Comparison of ENCODE assay signal across 20 mouse cellular contexts in the genomic region with DNA sequence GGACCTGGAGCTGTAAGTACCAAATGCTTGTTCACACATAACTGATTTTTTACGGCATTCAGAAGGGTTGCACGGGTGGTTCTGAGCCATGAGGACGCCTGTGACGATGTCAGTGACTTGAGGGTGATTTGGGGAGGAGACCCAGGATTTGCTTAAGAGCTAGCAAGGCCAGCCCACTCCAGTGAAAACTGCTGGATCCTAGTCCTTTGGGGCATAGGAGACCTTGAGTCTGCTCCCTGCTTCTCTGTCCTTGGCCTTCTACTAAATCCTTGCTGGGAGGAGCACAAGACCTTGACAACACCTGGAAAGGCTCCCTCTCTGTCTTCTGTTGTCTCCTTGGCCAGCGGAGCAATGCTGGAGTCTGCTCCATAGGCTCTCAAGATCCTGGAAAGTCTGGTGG. TPM values are rescaled to one million over a fixed set of nuclear protein-coding genes. Genes with fewer than 3 reads are reported as not detected.
DNase-seq lines count a peak whose midpoint lies in the region; ATAC-seq and TF ChIP-seq lines count a peak whose summit lies in the region.
"Had no signal": no experiment of that assay in that cellular context is flagged by ENCODE, and none has a peak within 500 bp of the region (broad histone marks: within the 10 kb centered on the region; RNA-seq: fewer than 3 reads in every experiment).

No protein-coding gene starts in this region.

- intact Hi-C loops in gastrocnemius, adult 2 months (cut with DNase I), result loop anchor here (5.0 kb wide), 2 partner anchors 39 to 411 kb away; no protein-coding TSS in a partner anchor

- peak overlapping the region; percentile 95 for H3K4me3 ChIP-seq in midbrain, embryonic 13.5 days (replicated peaks)
- H3K4me3 ChIP-seq in midbrain, embryonic 10.5 days, result no peak overlapping the region
- H3K4me3 ChIP-seq in forebrain, postnatal 0 days (ENCODE audit: low read depth, low read length), result no peak overlapping the region
- no peak overlapping the region for H3K4me3 ChIP-seq in hindbrain, postnatal 0 days (ENCODE audit: low read length)
- H3K4me3 ChIP-seq in gastrocnemius, adult 2 months, result no peak overlapping the region
- H3K4me3 ChIP-seq: stomach, embryonic 15.5 days had no signal

- no peaks in the 10 kb centered on the region for H3K36me3 ChIP-seq in midbrain, embryonic 13.5 days
- H3K36me3 ChIP-seq in midbrain, embryonic 10.5 days, result peaks cover 40% of the 10 kb centered on the region
- no peaks in the 10 kb centered on the region for H3K36me3 ChIP-seq in forebrain, postnatal 0 days (ENCODE audit: insufficient read depth)
- no peaks in the 10 kb centered on the region for H3K36me3 ChIP-seq in hindbrain, postnatal 0 days (ENCODE audit: insufficient read depth, low read length)
- H3K36me3 ChIP-seq: stomach, embryonic 15.5 days had no signal

- TF ChIP-seq CTCF in forebrain, postnatal 0 days (IDR thresholded peaks at IDR 0.05; ENCODE audit: low read depth), result no peak
- no peak for TF ChIP-seq CTCF in hindbrain, postnatal 0 days (IDR thresholded peaks at IDR 0.05; ENCODE audit: low read depth)
- TF ChIP-seq CTCF in gastrocnemius, adult 2 months (IDR thresholded peaks at IDR 0.05), result no peak

- no peaks in the 10 kb centered on the region for H3K27me3 ChIP-seq in midbrain, embryonic 13.5 days
- H3K27me3 ChIP-seq in midbrain, embryonic 10.5 days (ENCODE audit: low read depth, poor library complexity, severe bottlenecking), result peaks cover 16% of the 10 kb centered on the region; the same call in 1 of the 2 replicates
- no peaks in the 10 kb centered on the region for H3K27me3 ChIP-seq in forebrain, postnatal 0 days (ENCODE audit: insufficient read depth, low read length)
- H3K27me3 ChIP-seq in hindbrain, postnatal 0 days (ENCODE audit: insufficient read depth, low read length), result no peaks in the 10 kb centered on the region
- H3K27me3 ChIP-seq: Patski; stomach, embryonic 15.5 days had no signal

- H3K4me2 ChIP-seq in midbrain, embryonic 13.5 days (replicated peaks), result peak overlapping the region; percentile 91
- H3K4me2 ChIP-seq in forebrain, postnatal 0 days (ENCODE audit: low read depth), result peak overlapping the region; percentile 83; the same call in 1 of the 2 replicates
- H3K4me2 ChIP-seq in hindbrain, postnatal 0 days (ENCODE audit: low read depth, low read length), result peak overlapping the region; percentile 90
- H3K4me2 ChIP-seq: stomach, embryonic 15.5 days had no signal

- H3K4me1 ChIP-seq in midbrain, embryonic 13.5 days (replicated peaks), result peaks cover 69% of the 10 kb centered on the region
- peaks cover 70% of the 10 kb centered on the region for H3K4me1 ChIP-seq in midbrain, embryonic 10.5 days
- H3K4me1 ChIP-seq in forebrain, postnatal 0 days (ENCODE audit: insufficient read depth), result peaks cover 15% of the 10 kb centered on the region
- peaks cover 34% of the 10 kb centered on the region for H3K4me1 ChIP-seq in hindbrain, postnatal 0 days (ENCODE audit: insufficient read depth, low read length)

- H3K9me3 ChIP-seq in midbrain, embryonic 13.5 days, result no peaks in the 10 kb centered on the region
- no peaks in the 10 kb centered on the region for H3K9me3 ChIP-seq in midbrain, embryonic 10.5 days (replicated peaks)
- H3K9me3 ChIP-seq in forebrain, postnatal 0 days (ENCODE audit: low read length), result no peaks in the 10 kb centered on the region
- H3K9me3 ChIP-seq in hindbrain, postnatal 0 days (ENCODE audit: low read length), result no peaks in the 10 kb centered on the region
- H3K9me3 ChIP-seq: stomach, embryonic 15.5 days had no signal

- H3K27ac ChIP-seq in midbrain, embryonic 13.5 days, result no peak overlapping the region
- no peak overlapping the region; the same call in 1 of the 2 replicates for H3K27ac ChIP-seq in midbrain, embryonic 10.5 days (replicated peaks)
- no peak overlapping the region for H3K27ac ChIP-seq in forebrain, postnatal 0 days (ENCODE audit: low read depth, low read length)
- H3K27ac ChIP-seq in hindbrain, postnatal 0 days, result no peak overlapping the region
- H3K27ac ChIP-seq in gastrocnemius, adult 2 months, result no peak overlapping the region
- H3K27ac ChIP-seq: macrophage; stomach, embryonic 15.5 days had no signal

- no peak for ATAC-seq in midbrain, embryonic 13.5 days
- ATAC-seq in forebrain, postnatal 0 days, result no peak
- no peak for ATAC-seq in hindbrain, postnatal 0 days
- ATAC-seq: activated CD4-positive, CD25-positive, alpha-beta regulatory T cell, adult 4 months; Patski had no signal

- 49% methylated on average over 5 of the region's 5 CpGs for WGBS in midbrain, embryonic 13.5 days
- WGBS in midbrain, embryonic 10.5 days, result 67% methylated on average over 5 of the region's 5 CpGs
- 71% methylated on average over 5 of the region's 5 CpGs for WGBS in forebrain, postnatal 0 days
- 53% methylated on average over 5 of the region's 5 CpGs for WGBS in hindbrain, postnatal 0 days

- peak overlapping the region; percentile 34; the same call in 1 of the 2 replicates for H3K9ac ChIP-seq in midbrain, embryonic 13.5 days (replicated peaks)
- no peak overlapping the region for H3K9ac ChIP-seq in forebrain, postnatal 0 days
- 0 out of 2 replicates have a peak overlapping the region, but pooled peaks have one; percentile 28 for H3K9ac ChIP-seq in hindbrain, postnatal 0 days (replicated peaks; ENCODE audit: low read length)
- H3K9ac ChIP-seq: stomach, embryonic 15.5 days had no signal

- DNase-seq in midbrain, embryonic 10.5 days (ENCODE audit: low spot score), result no peak
- DNase-seq in forebrain, postnatal 0 days, result no peak
- DNase-seq in hindbrain, postnatal 0 days (ENCODE audit: low spot score), result no peak
- no peak for DNase-seq in cerebellum, adult 11 months
- DNase-seq in gastrocnemius, adult 2 months, result no peak
- no peak for DNase-seq in lung, postnatal 36 days
- DNase-seq: cerebellum, postnatal 14 days; embryo, embryonic 11 days; gastrocnemius, postnatal 36 days; heart, postnatal 10 days; kidney, postnatal 4 days; left cerebral cortex, postnatal 4 days; lung, adult 2 months; spleen, adult 18-20 months; thymus, adult 2 months had no signal

RNA-seq across cellular contexts. Expression of gene Nectin1, which starts 4.7 kb away (rescaled TPM):
- 10.8 and 11.0 TPM in 2 replicates for polyA plus RNA-seq in midbrain, embryonic 13.5 days (2015; fragmentation: Nextera tagmentation; extraction: Ambion mirVana)
- 6.9 and 7.3 TPM in 2 replicates for polyA plus RNA-seq in midbrain, embryonic 10.5 days (2016; fragmentation: Nextera tagmentation; extraction: Ambion mirVana)
- 29.5 and 43.7 TPM in 2 replicates for total RNA-seq in forebrain, postnatal 0 days (2014; rRNA removed)
- polyA plus RNA-seq in forebrain, postnatal 0 days (2015; fragmentation: Nextera tagmentation; extraction: Ambion mirVana), result 7.2 and 11.8 TPM in 2 replicates
- 69.2 and 72.8 TPM in 2 replicates for total RNA-seq in hindbrain, postnatal 0 days (2014; rRNA removed)
- 15.7 and 17.1 TPM in 2 replicates for polyA plus RNA-seq in hindbrain, postnatal 0 days (2015; fragmentation: Nextera tagmentation; extraction: Ambion mirVana)
- total RNA-seq in gastrocnemius, adult 2 months (2021), result 1 to 10 TPM; 1.2 to 2.9 TPM
